Mouse (Mus musculus) CH12F3 (cell line): ENCODE results near the gene Eci3.
"Not testable (repeated sequence)": the region's sequence is repeated elsewhere in the genome, so short reads cannot be mapped to it uniquely, and the experiment has no call there.

ENCODE experiments used
- in situ Hi-C: fragments of 300-500 bp; cut with MboI; formaldehyde crosslinking; loops from 2 replicates; pipeline ENCODE4 v1.14.3; 2020; ENCODE audit warnings: low sequenced_read_pairs

The Eci3 gene

GRCm38 (mm10) chr13:34963511-34964397 is at the start of gene Eci3:
Gene Eci3 (minus strand): TSS chr13:34963810.
- in situ Hi-C loops, result no loop called here

GRCm38 (mm10) chr13:34995925-34996324 is 32.3 kb upstream of the Eci3 start:
- in situ Hi-C loops, result no loop called here

- in situ Hi-C loops, result no loop called here
Measured at GRCm38 (mm10) chr13:34993983-34994811, 30.6 kb upstream of the Eci3 start.

GRCm38 (mm10) chr13:34993595-34993982 is 30.0 kb upstream of the Eci3 start:
- in situ Hi-C loops, result no loop called here

GRCm38 (mm10) chr13:34993085-34993484 is 29.5 kb upstream of the Eci3 start:
- in situ Hi-C loops, result no loop called here

GRCm38 (mm10) chr13:34991581-34992273 is 28.1 kb upstream of the Eci3 start:
- in situ Hi-C loops, result no loop called here

- in situ Hi-C loops, result not testable (repeated sequence)
Measured at GRCm38 (mm10) chr13:34983479-34983878, 19.9 kb upstream of the Eci3 start.

GRCm38 (mm10) chr13:34978635-34979034 is 15.0 kb upstream of the Eci3 start:
- in situ Hi-C loops, result not testable (repeated sequence)

GRCm38 (mm10) chr13:34977410-34977809 is 13.8 kb upstream of the Eci3 start:
- in situ Hi-C loops, result no loop called here

GRCm38 (mm10) chr13:34976116-34976515 is 12.5 kb upstream of the Eci3 start:
- in situ Hi-C loops, result no loop called here

- in situ Hi-C loops, result no loop called here
Measured at GRCm38 (mm10) chr13:34973770-34974169, 10.2 kb upstream of the Eci3 start.

- in situ Hi-C loops, result no loop called here
Measured at GRCm38 (mm10) chr13:34973149-34973548, 9.5 kb upstream of the Eci3 start.

- in situ Hi-C loops, result not testable (repeated sequence)
Measured at GRCm38 (mm10) chr13:34972456-34972855, 8.8 kb upstream of the Eci3 start.

GRCm38 (mm10) chr13:34965647-34966046 is 2.0 kb upstream of the Eci3 start:
- in situ Hi-C loops, result not testable (repeated sequence)

- in situ Hi-C loops, result no loop called here
Measured at GRCm38 (mm10) chr13:34964866-34965265, 1.3 kb upstream of the Eci3 start.

GRCm38 (mm10) chr13:34964419-34964818 is 809 bp upstream of the Eci3 start:
- in situ Hi-C loops, result no loop called here

- in situ Hi-C loops, result no loop called here
Measured at GRCm38 (mm10) chr13:34960996-34961770, 2.4 kb downstream of the Eci3 start.

GRCm38 (mm10) chr13:34958158-34958557 is 5.5 kb downstream of the Eci3 start:
- in situ Hi-C loops, result not testable (repeated sequence)

GRCm38 (mm10) chr13:34956901-34957300 is 6.7 kb downstream of the Eci3 start:
- in situ Hi-C loops, result no loop called here

- in situ Hi-C loops, result not testable (repeated sequence)
Measured at GRCm38 (mm10) chr13:34951437-34951836, 12.2 kb downstream of the Eci3 start.
